Mouse (Mus musculus): ENCODE results near the gene Iqgap1.

- no peak for TF ChIP-seq CTCF (IDR thresholded peaks at IDR 0.05; ENCODE audit: borderline replicate concordance, insufficient read depth, low read length)
- no peak for TF ChIP-seq POLR2A (IDR thresholded peaks at IDR 0.05; ENCODE audit: low read depth, low read length)
Observed at GRCm38 (mm10) chr7:80666198-80666915, 159.4 kb downstream of the Iqgap1 start.
